Mouse (Mus musculus) liver, embryonic 15.5 days (tissue): ENCODE measurements around the gene Acot7. TPM values are rescaled to one million over a fixed set of nuclear protein-coding genes. Genes with fewer than 3 reads are reported as not detected.
A peak's percentile ranks its signal among the peaks of the same experiment; 100 is the strongest.

Experiments used
- ATAC-seq: fragments of 200-750 bp; cut with Nextera tagmentation; 2 replicates; pipeline ENCODE4 v1.8.0; 2017; ENCODE audit warnings: moderate number of reproducible peaks, mild to moderate bottlenecking, moderate library complexity; ENCODE audit not compliant: insufficient read depth
- H3K27ac ChIP-seq: fragments of 300-500 bp; sonication (generic); replicated peaks from 2 replicates; pipeline ENCODE4 v1.5.1; 2015; ENCODE audit warnings: mild to moderate bottlenecking, inconsistent platforms
- H3K27me3 ChIP-seq: fragments of 300-500 bp; sonication (generic); 2 replicates; pipeline ENCODE4 v1.6.1; 2015; ENCODE audit warnings: mild to moderate bottlenecking, inconsistent platforms
- H3K36me3 ChIP-seq: fragments of 300-500 bp; sonication (generic); replicated peaks from 2 replicates; pipeline ENCODE4 v1.6.1; 2015; ENCODE audit warnings: moderate library complexity, mild to moderate bottlenecking, inconsistent platforms
- H3K4me1 ChIP-seq: fragments of 300-500 bp; sonication (generic); replicated peaks from 2 replicates; pipeline ENCODE4 v1.6.1; 2015; ENCODE audit warnings: inconsistent platforms
- H3K4me2 ChIP-seq: fragments of 300-500 bp; sonication (generic); 2 replicates; pipeline ENCODE4 v1.6.1; 2015; ENCODE audit warnings: moderate library complexity, mild to moderate bottlenecking, inconsistent platforms
- H3K4me3 ChIP-seq: fragments of 300-500 bp; sonication (generic); replicated peaks from 2 replicates; pipeline ENCODE4 v1.5.1; 2015; ENCODE audit warnings: mild to moderate bottlenecking, inconsistent platforms
- H3K9ac ChIP-seq: fragments of 300-500 bp; sonication (generic); 2 replicates; pipeline ENCODE4 v1.6.1; 2015; ENCODE audit warnings: moderate library complexity, mild to moderate bottlenecking, inconsistent platforms
- H3K9me3 ChIP-seq: fragments of 300-500 bp; sonication (generic); replicated peaks from 2 replicates; pipeline ENCODE4 v1.6.1; 2016; ENCODE audit warnings: inconsistent platforms
- WGBS: fragments of 180-500 bp; shearing (Covaris S2); methylation state at CpG from one replicate; pipeline ENCODE4 v1.1.7; 2015; ENCODE audit warnings: mixed read lengths; ENCODE audit not compliant: insufficient replicate concordance; 5-methylcytosine and 5-hydroxymethylcytosine counted together
- polyA plus RNA-seq: library from polyadenylated mRNA; unstranded; fragments of >200 nt; fragmentation: Nextera tagmentation; extraction: Ambion mirVana; gene quantifications from 2 replicates; pipeline ENCODE4 v1.2.1, GENCODE M21; 2015

Acot7 gene
- polyA plus RNA-seq, 1 experiment from 2014 or later: 14.0 TPM

- ATAC-seq: peak; percentile 32; the same call in 1 of the 2 replicates
- Histone ChIP-seq H3K27me3 (peaks cover 75% of the 10 kb centered on the region), H3K27ac (no peak overlapping the region), H3K9me3 (no peaks in the 10 kb centered on the region), H3K4me1 (peaks cover 42% of the 10 kb centered on the region), H3K36me3 (no peaks in the 10 kb centered on the region), H3K4me3 (peak overlapping the region; percentile 26; the same call in 1 of the 2 replicates), H3K9ac (no peak overlapping the region), H3K4me2 (peak overlapping the region; percentile 58)
- WGBS: under 1% methylated on average over 23 of the region's 23 CpGs
Observed at GRCm38 (mm10) chr4:152153771-152154177, 24.2 kb upstream of the Acot7 start.

GRCm38 (mm10) chr4:152155019-152155418 is 22.9 kb upstream of the Acot7 start:
- H3K27me3 ChIP-seq: peaks cover 75% of the 10 kb centered on the region

GRCm38 (mm10) chr4:152157779-152158584 is 20.0 kb upstream of the Acot7 start:
- Histone ChIP-seq H3K27ac (no peak overlapping the region), H3K27me3 (peaks cover 76% of the 10 kb centered on the region), H3K36me3 (no peaks in the 10 kb centered on the region), H3K4me1 (peaks cover 31% of the 10 kb centered on the region), H3K4me3 (peak overlapping the region; percentile 38), H3K4me2 (peak overlapping the region; percentile 65), H3K9me3 (no peaks in the 10 kb centered on the region), H3K9ac (no peak overlapping the region)
- 8% methylated on average over 21 of the region's 21 CpGs for WGBS
- ATAC-seq: no peak

More at GRCm38 (mm10) chr4:152155019-152155418, 22.9 kb upstream of the Acot7 start:
- Histone ChIP-seq H3K36me3 (no peaks in the 10 kb centered on the region), H3K27ac (no peak overlapping the region), H3K4me1 (peaks cover 51% of the 10 kb centered on the region), H3K9ac (no peak overlapping the region), H3K4me2 (no peak overlapping the region), H3K4me3 (no peak overlapping the region), H3K9me3 (no peaks in the 10 kb centered on the region)
- ATAC-seq: no peak
- 48% methylated on average over 4 of the region's 4 CpGs for WGBS

- 3% methylated on average over 35 of the region's 35 CpGs for WGBS
- Histone ChIP-seq H3K9me3 (no peaks in the 10 kb centered on the region), H3K4me2 (peak within 1 kb of the TSS; percentile 65), H3K4me1 (peaks cover 26% of the 10 kb centered on the region), H3K27ac (no peak within 1 kb of the TSS), H3K9ac (no peak within 1 kb of the TSS), H3K36me3 (no peaks in the 10 kb centered on the region), H3K27me3 (peaks cover 71% of the 10 kb centered on the region), H3K4me3 (peak within 1 kb of the TSS; percentile 38)
- no peak for ATAC-seq
Observed at GRCm38 (mm10) chr4:152158585-152159284, 19.2 kb upstream of the Acot7 start, which contains the start of gene Hes2. Gene Hes2 (plus strand): TSS chr4:152158867.

- H3K4me3 ChIP-seq: peak overlapping the region; percentile 38
- peak overlapping the region; percentile 65 for H3K4me2 ChIP-seq
- no peaks in the 10 kb centered on the region for H3K9me3 ChIP-seq
- no peak overlapping the region for H3K27ac ChIP-seq
- H3K9ac ChIP-seq: no peak overlapping the region
- 1% methylated on average over 19 of the region's 19 CpGs for WGBS
- peaks cover 20% of the 10 kb centered on the region for H3K4me1 ChIP-seq
- peaks cover 76% of the 10 kb centered on the region for H3K27me3 ChIP-seq
- no peaks in the 10 kb centered on the region for H3K36me3 ChIP-seq
- ATAC-seq: no peak
Observed at GRCm38 (mm10) chr4:152159285-152159678, 18.7 kb upstream of the Acot7 start.

GRCm38 (mm10) chr4:152160748-152161147 is 17.2 kb upstream of the Acot7 start:
- H3K27ac ChIP-seq: no peak overlapping the region
- peaks cover 23% of the 10 kb centered on the region for H3K4me1 ChIP-seq
- peaks cover 80% of the 10 kb centered on the region for H3K27me3 ChIP-seq
- no peak overlapping the region for H3K9ac ChIP-seq
- H3K4me3 ChIP-seq: no peak overlapping the region
- no peak for ATAC-seq
- no peak overlapping the region for H3K4me2 ChIP-seq
- H3K36me3 ChIP-seq: no peaks in the 10 kb centered on the region
- no peaks in the 10 kb centered on the region for H3K9me3 ChIP-seq
- 36% methylated on average over 4 of the region's 4 CpGs for WGBS

- no peak for ATAC-seq
- H3K27me3 ChIP-seq: peaks cover 83% of the 10 kb centered on the region
- H3K9ac ChIP-seq: no peak overlapping the region
Observed at GRCm38 (mm10) chr4:152161601-152162000, 16.3 kb upstream of the Acot7 start.

GRCm38 (mm10) chr4:152162748-152163147 is 15.2 kb upstream of the Acot7 start:
- no peak overlapping the region for H3K9ac ChIP-seq
- H3K36me3 ChIP-seq: no peaks in the 10 kb centered on the region
- peaks cover 81% of the 10 kb centered on the region for H3K27me3 ChIP-seq
- no peak overlapping the region for H3K4me3 ChIP-seq
- no peaks in the 10 kb centered on the region for H3K9me3 ChIP-seq
- H3K27ac ChIP-seq: no peak overlapping the region
- no peak for ATAC-seq
- peaks cover 23% of the 10 kb centered on the region for H3K4me1 ChIP-seq
- WGBS: 42% methylated on average over 2 of the region's 2 CpGs
- no peak overlapping the region for H3K4me2 ChIP-seq

More at GRCm38 (mm10) chr4:152161601-152162000, 16.3 kb upstream of the Acot7 start:
- H3K36me3 ChIP-seq: no peaks in the 10 kb centered on the region
- peaks cover 23% of the 10 kb centered on the region for H3K4me1 ChIP-seq
- H3K9me3 ChIP-seq: no peaks in the 10 kb centered on the region
- H3K27ac ChIP-seq: no peak overlapping the region
- H3K4me3 ChIP-seq: no peak overlapping the region
- WGBS: 59% methylated on average over 6 of the region's 6 CpGs
- H3K4me2 ChIP-seq: no peak overlapping the region

GRCm38 (mm10) chr4:152165036-152165931 is 12.7 kb upstream of the Acot7 start:
- no peak for ATAC-seq
- Histone ChIP-seq H3K36me3 (no peaks in the 10 kb centered on the region), H3K27ac (no peak overlapping the region), H3K4me2 (0 out of 2 replicates have a peak overlapping the region, but pooled peaks have one; percentile 4), H3K4me3 (no peak overlapping the region), H3K9ac (no peak overlapping the region), H3K4me1 (0 out of 2 replicates have a peak, but pooled peaks cover 4% of the 10 kb centered on the region), H3K9me3 (no peaks in the 10 kb centered on the region), H3K27me3 (peaks cover 67% of the 10 kb centered on the region)
- WGBS: 20% methylated on average over 22 of the region's 22 CpGs

- H3K9ac ChIP-seq: no peak overlapping the region
- ATAC-seq: no peak
- H3K4me2 ChIP-seq: no peak overlapping the region
- H3K9me3 ChIP-seq: no peaks in the 10 kb centered on the region
- no peak overlapping the region for H3K4me3 ChIP-seq
- 0 out of 2 replicates have a peak, but pooled peaks cover 4% of the 10 kb centered on the region for H3K4me1 ChIP-seq
- peaks cover 49% of the 10 kb centered on the region for H3K27me3 ChIP-seq
- H3K27ac ChIP-seq: no peak overlapping the region
- H3K36me3 ChIP-seq: no peaks in the 10 kb centered on the region
- 51% methylated on average over 8 of the region's 8 CpGs for WGBS
Observed at GRCm38 (mm10) chr4:152168052-152168451, 9.9 kb upstream of the Acot7 start.
